Mouse (Mus musculus): ENCODE data around the gene Cdk18. TPM values are rescaled to one million over a fixed set of nuclear protein-coding genes. Genes with fewer than 3 reads are reported as not detected.
"Not testable (repeated sequence)": the region's sequence is repeated elsewhere in the genome, so short reads cannot be mapped to it uniquely, and the experiment has no call there.

Gene Cdk18
- polyA plus RNA-seq, 1 experiment from 2014 or later, result 1.1 TPM

DNA sequence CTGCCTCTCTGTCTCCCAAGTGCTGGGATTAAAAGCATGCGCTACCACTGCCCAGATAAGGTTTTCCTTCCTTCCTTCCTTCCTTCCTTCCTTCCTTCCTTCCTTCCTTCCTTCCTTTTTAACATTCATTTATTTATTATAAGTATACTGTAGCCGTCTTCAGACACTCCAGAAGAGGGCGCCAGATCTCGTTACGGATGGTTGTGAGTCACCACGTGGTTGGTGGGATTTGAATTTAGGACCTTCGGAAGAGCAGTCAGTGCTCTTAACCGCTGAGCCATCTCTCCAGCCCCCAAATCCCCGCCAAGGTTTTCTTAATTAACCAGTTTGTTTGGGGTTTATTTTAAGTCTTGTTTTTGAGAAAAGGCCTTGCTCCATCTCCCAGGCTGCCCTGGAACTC lies 23.1 kb upstream of the Cdk18 start:
- not testable (repeated sequence) for H3K4me3 ChIP-seq (ENCODE audit: low read length); H3K27me3 ChIP-seq (replicated peaks; ENCODE audit: control insufficient read depth, insufficient read depth, low read length); H3K9me3 ChIP-seq (ENCODE audit: control insufficient read depth, low read length); H3K4me2 ChIP-seq (ENCODE audit: low read length); H3K9ac ChIP-seq (ENCODE audit: low read depth, low read length); ATAC-seq; H3K27ac ChIP-seq (ENCODE audit: low read depth, low read length); H3K36me3 ChIP-seq (ENCODE audit: control insufficient read depth, insufficient read depth, low read length)
- H3K4me1 ChIP-seq (ENCODE audit: control insufficient read depth, insufficient read depth, low read depth, low read length), result peaks cover 21% of the 10 kb centered on the region
- 59% methylated on average over 9 of the region's 9 CpGs for WGBS

DNA sequence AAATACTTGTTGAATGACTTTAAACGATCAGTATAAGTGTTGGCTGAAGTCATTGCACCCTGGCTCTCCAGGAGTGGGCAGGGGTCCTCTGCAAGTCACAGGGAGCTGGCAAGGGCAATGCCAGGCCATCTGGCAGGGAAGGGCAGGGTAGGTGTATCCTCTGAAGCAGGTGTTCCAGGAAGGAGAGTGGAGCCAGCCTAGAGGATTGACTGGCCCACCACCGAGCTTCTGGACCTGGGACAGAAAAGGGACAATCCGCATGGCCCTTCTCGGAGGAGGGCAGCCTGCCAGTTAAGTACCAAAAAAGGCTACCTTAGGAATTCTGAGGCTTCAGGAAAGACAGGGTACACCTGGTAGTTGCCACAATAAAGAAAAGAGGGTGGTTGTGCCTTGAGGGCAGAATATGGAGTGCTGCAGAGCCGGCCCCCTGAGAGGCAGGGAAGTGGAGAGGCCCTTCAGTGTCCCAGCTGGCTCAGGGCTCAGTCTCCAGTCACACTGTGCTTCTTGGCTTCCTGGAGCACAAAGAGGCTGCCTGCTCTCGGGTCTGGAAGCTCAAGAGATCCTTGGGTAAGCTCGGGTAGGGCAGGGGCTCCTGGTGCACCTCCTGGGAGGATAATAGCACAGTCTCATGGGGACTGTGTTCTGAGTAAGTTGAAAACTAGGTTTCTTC lies 21.9 kb upstream of the Cdk18 start:
- Histone ChIP-seq H3K4me2 (ENCODE audit: low read length) (no peak overlapping the region), H3K27ac (ENCODE audit: low read depth, low read length) (no peak overlapping the region), H3K4me3 (ENCODE audit: low read length) (no peak overlapping the region), H3K9ac (ENCODE audit: low read depth, low read length) (no peak overlapping the region), H3K27me3 (replicated peaks; ENCODE audit: control insufficient read depth, insufficient read depth, low read length) (no peaks in the 10 kb centered on the region), H3K36me3 (ENCODE audit: control insufficient read depth, insufficient read depth, low read length) (no peaks in the 10 kb centered on the region), H3K9me3 (ENCODE audit: control insufficient read depth, low read length) (no peaks in the 10 kb centered on the region), H3K4me1 (ENCODE audit: control insufficient read depth, insufficient read depth, low read depth, low read length) (peaks cover 23% of the 10 kb centered on the region)
- 56% methylated on average over 7 of the region's 7 CpGs for WGBS
- no peak for ATAC-seq

- Histone ChIP-seq H3K4me2 (ENCODE audit: low read length) (no peak overlapping the region), H3K4me1 (ENCODE audit: control insufficient read depth, insufficient read depth, low read depth, low read length) (peaks cover 18% of the 10 kb centered on the region), H3K4me3 (ENCODE audit: low read length) (no peak overlapping the region), H3K9ac (ENCODE audit: low read depth, low read length) (no peak overlapping the region; the same call in 1 of the 2 replicates), H3K36me3 (ENCODE audit: control insufficient read depth, insufficient read depth, low read length) (no peaks in the 10 kb centered on the region), H3K27me3 (replicated peaks; ENCODE audit: control insufficient read depth, insufficient read depth, low read length) (no peaks in the 10 kb centered on the region), H3K27ac (ENCODE audit: low read depth, low read length) (no peak overlapping the region), H3K9me3 (ENCODE audit: control insufficient read depth, low read length) (no peaks in the 10 kb centered on the region)
- no peak for ATAC-seq
- 35% methylated on average over 4 of the region's 4 CpGs for WGBS
Observed at GRCm38 (mm10) chr1:132159681-132160080, 20.2 kb upstream of the Cdk18 start.

DNA sequence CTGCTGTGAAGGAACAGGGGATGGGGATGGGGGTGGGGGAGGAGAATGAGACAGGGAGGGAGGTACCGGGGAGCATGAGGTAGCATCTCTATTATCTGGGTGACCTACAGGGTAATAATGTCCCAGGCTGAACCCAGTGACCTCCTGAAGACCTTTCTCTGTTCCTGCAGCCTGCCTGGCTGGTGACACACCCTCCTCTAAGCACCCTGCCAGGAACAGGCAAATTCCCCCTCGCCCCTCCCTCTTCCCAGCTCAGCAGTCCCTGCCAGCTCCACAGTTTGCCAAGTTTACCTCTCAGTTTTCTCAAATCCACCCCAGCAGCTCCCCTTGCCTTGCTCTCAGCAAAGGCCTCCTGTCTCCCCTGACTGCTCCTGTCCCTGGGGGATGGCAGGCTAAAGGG lies 19.3 kb upstream of the Cdk18 start:
- no peak for ATAC-seq
- no peak overlapping the region for H3K27ac ChIP-seq (ENCODE audit: low read depth, low read length)
- no peak overlapping the region for H3K4me2 ChIP-seq (ENCODE audit: low read length)
- H3K27me3 ChIP-seq (replicated peaks; ENCODE audit: control insufficient read depth, insufficient read depth, low read length), result no peaks in the 10 kb centered on the region
- H3K9me3 ChIP-seq (ENCODE audit: control insufficient read depth, low read length), result no peaks in the 10 kb centered on the region
- H3K4me3 ChIP-seq (ENCODE audit: low read length), result no peak overlapping the region
- WGBS, result 55% methylated on average over 2 of the region's 2 CpGs
- no peaks in the 10 kb centered on the region for H3K36me3 ChIP-seq (ENCODE audit: control insufficient read depth, insufficient read depth, low read length)
- no peak overlapping the region for H3K9ac ChIP-seq (ENCODE audit: low read depth, low read length)
- H3K4me1 ChIP-seq (ENCODE audit: control insufficient read depth, insufficient read depth, low read depth, low read length), result peaks cover 15% of the 10 kb centered on the region

GRCm38 (mm10) chr1:132157808-132158207 lies 18.3 kb upstream of the Cdk18 start:
- peak; percentile 40 for ATAC-seq
- Histone ChIP-seq H3K4me3 (ENCODE audit: low read length) (no peak overlapping the region), H3K4me2 (ENCODE audit: low read length) (peak overlapping the region; percentile 42), H3K36me3 (ENCODE audit: control insufficient read depth, insufficient read depth, low read length) (no peaks in the 10 kb centered on the region), H3K9me3 (ENCODE audit: control insufficient read depth, low read length) (no peaks in the 10 kb centered on the region), H3K9ac (ENCODE audit: low read depth, low read length) (peak overlapping the region; percentile 15), H3K27ac (ENCODE audit: low read depth, low read length) (no peak overlapping the region), H3K27me3 (replicated peaks; ENCODE audit: control insufficient read depth, insufficient read depth, low read length) (no peaks in the 10 kb centered on the region), H3K4me1 (ENCODE audit: control insufficient read depth, insufficient read depth, low read depth, low read length) (peaks cover 15% of the 10 kb centered on the region)
- 20% methylated on average over 7 of the region's 7 CpGs for WGBS

DNA sequence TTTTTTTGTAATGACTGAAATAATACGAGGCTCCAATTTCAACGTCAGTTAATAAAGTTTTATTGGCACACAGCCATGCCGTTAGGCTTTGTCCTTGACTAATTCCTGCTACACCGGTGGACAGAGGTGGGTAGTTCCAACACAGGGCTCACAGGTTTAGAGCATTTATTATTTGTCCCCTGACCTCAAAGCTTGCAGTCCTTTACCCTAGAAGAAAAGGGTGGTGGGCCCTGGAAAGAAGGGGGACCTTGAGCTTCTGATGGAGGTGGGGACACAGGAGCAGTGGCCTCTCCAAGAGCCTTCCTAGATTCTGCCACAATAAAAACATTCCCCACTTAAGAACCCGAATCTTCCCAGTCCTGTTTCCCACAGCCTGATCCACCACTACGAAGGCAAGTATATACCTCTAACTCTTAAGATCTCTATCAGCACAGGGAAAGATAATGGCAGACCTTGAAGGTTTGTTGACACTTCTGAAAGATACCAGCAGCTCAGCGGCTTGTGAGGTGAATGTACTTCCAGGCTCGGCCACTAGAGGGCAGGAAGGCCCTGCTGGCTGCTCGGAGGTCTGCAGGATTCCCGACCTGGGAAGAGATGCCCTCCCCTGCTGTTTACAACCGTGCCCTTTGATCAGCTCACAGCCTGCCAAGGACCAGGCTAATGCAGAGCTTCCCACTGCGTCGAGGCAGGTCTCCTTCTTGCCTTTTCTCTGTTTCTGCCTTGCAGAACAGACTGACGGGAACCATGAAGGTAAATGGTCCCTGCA lies 17.7 kb upstream of the Cdk18 start:
- H3K4me3 ChIP-seq (ENCODE audit: low read length), result no peak overlapping the region
- no peaks in the 10 kb centered on the region for H3K36me3 ChIP-seq (ENCODE audit: control insufficient read depth, insufficient read depth, low read length)
- H3K27ac ChIP-seq (ENCODE audit: low read depth, low read length), result no peak overlapping the region
- H3K9ac ChIP-seq (ENCODE audit: low read depth, low read length), result peak overlapping the region; percentile 15
- no peaks in the 10 kb centered on the region for H3K27me3 ChIP-seq (replicated peaks; ENCODE audit: control insufficient read depth, insufficient read depth, low read length)
- ATAC-seq, result peak; percentile 71
- H3K4me1 ChIP-seq (ENCODE audit: control insufficient read depth, insufficient read depth, low read depth, low read length), result peaks cover 15% of the 10 kb centered on the region
- H3K4me2 ChIP-seq (ENCODE audit: low read length), result peak overlapping the region; percentile 42
- H3K9me3 ChIP-seq (ENCODE audit: control insufficient read depth, low read length), result no peaks in the 10 kb centered on the region
- WGBS, result 22% methylated on average over 14 of the region's 14 CpGs

GRCm38 (mm10) chr1:132155737-132156136 lies 16.3 kb upstream of the Cdk18 start:
- ATAC-seq, result no peak
- Histone ChIP-seq H3K4me3 (ENCODE audit: low read length) (no peak overlapping the region), H3K9me3 (ENCODE audit: control insufficient read depth, low read length) (no peaks in the 10 kb centered on the region), H3K4me2 (ENCODE audit: low read length) (no peak overlapping the region), H3K27ac (ENCODE audit: low read depth, low read length) (no peak overlapping the region), H3K36me3 (ENCODE audit: control insufficient read depth, insufficient read depth, low read length) (no peaks in the 10 kb centered on the region), H3K4me1 (ENCODE audit: control insufficient read depth, insufficient read depth, low read depth, low read length) (peaks cover 14% of the 10 kb centered on the region), H3K9ac (ENCODE audit: low read depth, low read length) (no peak overlapping the region), H3K27me3 (replicated peaks; ENCODE audit: control insufficient read depth, insufficient read depth, low read length) (no peaks in the 10 kb centered on the region)
- 15% methylated on average over 6 of the region's 6 CpGs for WGBS

GRCm38 (mm10) chr1:132153691-132154090 lies 14.2 kb upstream of the Cdk18 start:
- no peak overlapping the region for H3K4me2 ChIP-seq (ENCODE audit: low read length)
- no peak overlapping the region for H3K4me3 ChIP-seq (ENCODE audit: low read length)
- H3K27me3 ChIP-seq (replicated peaks; ENCODE audit: control insufficient read depth, insufficient read depth, low read length), result no peaks in the 10 kb centered on the region; the same call in 1 of the 2 replicates
- H3K9ac ChIP-seq (ENCODE audit: low read depth, low read length), result no peak overlapping the region
- no peaks in the 10 kb centered on the region for H3K9me3 ChIP-seq (ENCODE audit: control insufficient read depth, low read length)
- H3K36me3 ChIP-seq (ENCODE audit: control insufficient read depth, insufficient read depth, low read length), result no peaks in the 10 kb centered on the region
- H3K27ac ChIP-seq (ENCODE audit: low read depth, low read length), result no peak overlapping the region
- 19% methylated on average over 8 of the region's 8 CpGs for WGBS
- H3K4me1 ChIP-seq (ENCODE audit: control insufficient read depth, insufficient read depth, low read depth, low read length), result peaks cover 6% of the 10 kb centered on the region
- ATAC-seq, result no peak

DNA sequence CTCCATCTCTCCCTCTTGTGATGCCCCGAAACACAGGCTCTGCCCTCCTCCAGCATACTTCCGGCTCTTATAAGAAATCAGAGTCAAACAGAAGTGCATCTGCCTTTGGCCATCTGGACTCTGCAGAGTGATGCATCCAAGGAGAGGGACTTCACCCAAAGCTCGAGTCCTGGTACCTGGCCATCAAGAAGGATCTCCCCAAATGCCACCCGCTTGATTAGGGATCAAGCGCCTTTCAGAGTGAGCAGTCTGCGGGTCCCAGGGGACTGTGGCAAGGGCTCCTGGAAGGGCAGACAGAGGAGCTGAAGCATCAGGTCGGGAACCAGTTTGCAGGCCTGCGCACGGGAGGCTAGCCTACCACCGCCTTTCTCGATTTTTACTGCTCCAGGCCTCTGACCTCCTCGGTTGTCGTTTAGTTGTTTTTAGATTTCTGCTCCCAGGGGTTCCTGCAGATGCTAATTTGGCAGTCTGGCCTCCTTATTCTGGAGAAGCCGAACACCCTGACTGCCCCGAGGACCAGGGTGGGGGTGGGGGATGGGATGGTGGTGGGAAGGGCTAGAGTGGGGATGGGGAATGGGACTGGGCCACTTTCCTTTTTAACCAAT lies 13.7 kb upstream of the Cdk18 start:
- H3K9me3 ChIP-seq (ENCODE audit: control insufficient read depth, low read length), result no peaks in the 10 kb centered on the region
- H3K27ac ChIP-seq (ENCODE audit: low read depth, low read length), result no peak overlapping the region
- H3K4me1 ChIP-seq (ENCODE audit: control insufficient read depth, insufficient read depth, low read depth, low read length), result peaks cover 6% of the 10 kb centered on the region
- H3K9ac ChIP-seq (ENCODE audit: low read depth, low read length), result no peak overlapping the region
- ATAC-seq, result no peak
- H3K4me2 ChIP-seq (ENCODE audit: low read length), result no peak overlapping the region
- 41% methylated on average over 15 of the region's 15 CpGs for WGBS
- H3K36me3 ChIP-seq (ENCODE audit: control insufficient read depth, insufficient read depth, low read length), result no peaks in the 10 kb centered on the region
- no peak overlapping the region for H3K4me3 ChIP-seq (ENCODE audit: low read length)
- H3K27me3 ChIP-seq (replicated peaks; ENCODE audit: control insufficient read depth, insufficient read depth, low read length), result no peaks in the 10 kb centered on the region; the same call in 1 of the 2 replicates
